Mouse (Mus musculus) neutrophil, adult 65 days (primary cell): ENCODE data around the gene Emc4. TPM values are rescaled to one million over a fixed set of nuclear protein-coding genes. Genes with fewer than 3 reads are reported as not detected.

Experiments
- total RNA-seq: library from RNA; stranded (reverse); gene quantifications from 2 replicates; pipeline ENCODE4 v1.2.4, GENCODE M21; 2023

Emc4 gene
- total RNA-seq = 15.4 and 16.9 TPM in 2 replicates

GRCm38 (mm10) chr2:112367726-112368673 lies at the start of gene Emc4:
Gene Emc4 (minus strand): TSS chr2:112368027.

GRCm38 (mm10) chr2:112378973-112379898 lies 11.4 kb upstream of the Emc4 start, which contains the start of gene Katnbl1:
Gene Katnbl1 (plus strand): TSS chr2:112379211.

Other genes with a start within 250 kb of the Emc4 start
- not detected in 2 replicates for gene Olfr1316, start 233.1 kb downstream of the Emc4 start, total RNA-seq
- not detected in 2 replicates for gene Olfr1317, start 227.7 kb downstream of the Emc4 start, total RNA-seq
- not detected in 2 replicates for gene Olfr1318, start 213.8 kb downstream of the Emc4 start, total RNA-seq
- 87.0 and 113 TPM in 2 replicates for gene Lpcat4, start 128.6 kb downstream of the Emc4 start, total RNA-seq
- gene Nutm1, start 108.7 kb downstream of the Emc4 start, total RNA-seq = not detected in 2 replicates
- gene Nop10, start 106.1 kb downstream of the Emc4 start, total RNA-seq = 13.9 and 14.8 TPM in 2 replicates
- 187 and 220 TPM in 2 replicates for gene Slc12a6, start 102.2 kb downstream of the Emc4 start, total RNA-seq
- gene Gm21985, start 101.7 kb downstream of the Emc4 start, total RNA-seq = not detected in 2 replicates
- gene Katnbl1, start 11.2 kb upstream of the Emc4 start, total RNA-seq = 5.9 and 9.1 TPM in 2 replicates
- 9.0 and 11.2 TPM in 2 replicates for gene Emc7, start 87.0 kb upstream of the Emc4 start, total RNA-seq
- not detected in 2 replicates for gene Chrm5, start 112.7 kb upstream of the Emc4 start, total RNA-seq
- gene Aven, start 124.9 kb upstream of the Emc4 start, total RNA-seq = 3.1 and 4.3 TPM in 2 replicates